13 mouse cellular contexts compared by ENCODE assay signal in the genomic region with DNA sequence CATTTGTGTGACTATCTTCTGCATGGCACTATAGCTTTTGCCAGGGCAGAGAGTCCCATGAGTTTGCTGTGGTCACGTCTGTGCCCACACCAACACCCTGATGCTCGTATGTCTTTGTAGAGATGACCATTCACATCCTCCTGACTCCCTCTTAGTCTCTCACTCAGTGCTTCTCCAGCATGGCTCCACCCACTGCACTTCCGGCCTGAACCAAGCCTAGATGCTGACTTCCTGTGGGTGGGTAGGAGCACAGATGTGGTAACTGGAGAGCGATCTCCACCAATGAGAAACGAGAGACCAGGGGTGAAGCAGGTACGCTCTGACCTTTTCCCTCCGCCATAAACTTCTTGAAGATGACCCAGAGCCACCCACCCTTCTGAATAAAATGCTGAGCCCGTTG. TPM values are rescaled to one million over a fixed set of nuclear protein-coding genes. Genes with fewer than 3 reads are reported as not detected.
DNase-seq lines count a peak whose midpoint lies in the region; ATAC-seq lines count a peak whose summit lies in the region.
"Had no signal": no experiment of that assay in that cellular context is flagged by ENCODE, and none has a peak within 500 bp of the region (broad histone marks: within the 10 kb centered on the region; RNA-seq: fewer than 3 reads in every experiment).

No protein-coding gene starts in this region.

- peaks cover 5% of the 10 kb centered on the region for H3K4me1 ChIP-seq in megakaryocyte, embryonic 14.5 days
- H3K4me1 ChIP-seq in heart, embryonic 10.5 days, result no peaks in the 10 kb centered on the region
- H3K4me1 ChIP-seq: heart, embryonic 15.5 days; hindbrain, embryonic 15.5 days; midbrain, embryonic 13.5 days; neural tube, embryonic 12.5 days had no signal

- H3K9me3 ChIP-seq in megakaryocyte, embryonic 14.5 days, result no peaks in the 10 kb centered on the region
- H3K9me3 ChIP-seq in heart, embryonic 10.5 days, result no peaks in the 10 kb centered on the region
- H3K9me3 ChIP-seq: heart, embryonic 15.5 days; hindbrain, embryonic 15.5 days; midbrain, embryonic 13.5 days; neural tube, embryonic 12.5 days had no signal

- H3K27me3 ChIP-seq in megakaryocyte, embryonic 14.5 days (replicated peaks), result peaks cover 4% of the 10 kb centered on the region
- 0 out of 2 replicates have a peak, but pooled peaks cover 3% of the 10 kb centered on the region for H3K27me3 ChIP-seq in heart, embryonic 10.5 days (ENCODE audit: insufficient read depth, poor library complexity, severe bottlenecking)
- H3K27me3 ChIP-seq: heart, embryonic 15.5 days; hindbrain, embryonic 15.5 days; midbrain, embryonic 13.5 days; neural tube, embryonic 12.5 days had no signal

- peak; percentile 29 for DNase-seq in cerebellum, adult 9-10 months
- DNase-seq in cerebellum, postnatal 10 days, result no peak
- DNase-seq in thymus, postnatal 10 days (ENCODE audit: low spot score in 2 of 2), result peak; percentile 34 to 44
- DNase-seq in heart, embryonic 10.5 days (ENCODE audit: low spot score), result no peak
- DNase-seq in MN1 (ENCODE audit: low spot score), result no peak
- DNase-seq in ovary, postnatal 10 days (ENCODE audit: low spot score), result no peak
- DNase-seq: cerebellum, adult 11 months had no signal

- ATAC-seq in CD4-positive, CD25-positive, alpha-beta regulatory T cell, adult 4 months, result peak; percentile 97
- ATAC-seq: midbrain, embryonic 13.5 days had no signal

- H3K36me3 ChIP-seq in megakaryocyte, embryonic 14.5 days (replicated peaks; ENCODE audit: low read length), result no peaks in the 10 kb centered on the region
- no peaks in the 10 kb centered on the region for H3K36me3 ChIP-seq in heart, embryonic 10.5 days
- H3K36me3 ChIP-seq: heart, embryonic 15.5 days; hindbrain, embryonic 15.5 days; midbrain, embryonic 13.5 days; neural tube, embryonic 12.5 days had no signal

- no peak overlapping the region for H3K27ac ChIP-seq in heart, embryonic 10.5 days
- H3K27ac ChIP-seq: heart, embryonic 15.5 days; hindbrain, embryonic 15.5 days; midbrain, embryonic 13.5 days; neural tube, embryonic 12.5 days had no signal

- H3K4me3 ChIP-seq in megakaryocyte, embryonic 14.5 days (replicated peaks), result peak overlapping the region; percentile 33
- H3K4me3 ChIP-seq in heart, embryonic 10.5 days, result no peak overlapping the region
- H3K4me3 ChIP-seq: heart, embryonic 15.5 days; hindbrain, embryonic 15.5 days; midbrain, embryonic 13.5 days; neural tube, embryonic 12.5 days had no signal

- WGBS in heart, embryonic 10.5 days, result 82% methylated on average over 8 of the region's 8 CpGs

RNA-seq across cellular contexts. Expression of a gene that starts 55.7 kb away (rescaled TPM):
- polyA plus RNA-seq in CD4-positive, CD25-positive, alpha-beta regulatory T cell, adult 4 months (2017; shearing (Covaris generic)), result 1 to 10 TPM; 4.4 to 6.0 TPM
- polyA plus RNA-seq in megakaryocyte, embryonic 14.5 days (2012; ENCODE audit: insufficient read depth, low replicate concordance), result 1.2 and 3.1 TPM in 2 replicates
- 8.4 and 11.3 TPM in 2 replicates for polyA plus RNA-seq in heart, embryonic 10.5 days (2016; fragmentation: Nextera tagmentation; extraction: Ambion mirVana)

Comparison
In these comparisons a context has a peak if more than half of its experiments do, and no peak if none do; other contexts are left out.
1. DNase-seq: peak in cerebellum, adult 9-10 months (single experiment) and thymus, postnatal 10 days (2 of 2); none in cerebellum, postnatal 10 days (0 of 2), heart, embryonic 10.5 days (single experiment), MN1 (single experiment) and ovary, postnatal 10 days (single experiment).